9 mouse cellular contexts compared by ENCODE assay signal in the genomic region with DNA sequence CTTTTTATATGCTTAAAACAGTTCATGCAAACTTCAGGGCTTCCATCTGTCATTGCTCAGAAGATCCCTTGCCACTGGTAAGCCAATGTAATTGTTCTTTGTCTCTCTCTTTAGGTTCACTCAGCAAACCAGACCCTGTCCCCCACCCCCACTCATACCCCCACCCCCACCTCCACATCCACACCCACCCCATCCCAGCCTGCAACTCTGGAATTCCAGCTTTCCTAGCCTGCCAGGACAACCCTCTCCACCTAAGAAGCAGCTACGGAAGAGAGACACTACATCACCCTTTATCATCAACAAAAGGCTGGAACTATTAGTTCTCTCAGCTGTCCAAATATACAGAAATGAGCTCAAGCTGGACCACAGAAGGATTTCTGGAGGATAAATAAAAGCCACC. TPM values are rescaled to one million over a fixed set of nuclear protein-coding genes. Genes with fewer than 3 reads are reported as not detected.
A peak's percentile ranks its signal among the peaks of the same experiment; 100 is the strongest.
DNase-seq lines count a peak whose midpoint lies in the region; ATAC-seq and TF ChIP-seq lines count a peak whose summit lies in the region.
"Had no signal": no experiment of that assay in that cellular context is flagged by ENCODE, and none has a peak within 500 bp of the region (broad histone marks: within the 10 kb centered on the region; RNA-seq: fewer than 3 reads in every experiment).

No protein-coding gene starts in this region.

- intact Hi-C loops in gastrocnemius, adult 2 months (cut with DNase I), result no loop called here

- peak overlapping the region; percentile 1 for H3K4me2 ChIP-seq in midbrain, embryonic 15.5 days
- H3K4me2 ChIP-seq in midbrain, embryonic 13.5 days (replicated peaks), result no peak overlapping the region
- peak overlapping the region; percentile 60 for H3K4me2 ChIP-seq in intestine, postnatal 0 days (replicated peaks; ENCODE audit: low read depth)
- peak overlapping the region; percentile 59 for H3K4me2 ChIP-seq in stomach, embryonic 16.5 days (ENCODE audit: low read depth, low read length)

- no peak overlapping the region for H3K9ac ChIP-seq in midbrain, embryonic 15.5 days
- no peak overlapping the region for H3K9ac ChIP-seq in midbrain, embryonic 13.5 days (replicated peaks)
- no peak overlapping the region for H3K9ac ChIP-seq in intestine, postnatal 0 days (ENCODE audit: low read depth, low read length)
- peak overlapping the region; percentile 63 for H3K9ac ChIP-seq in stomach, embryonic 16.5 days (ENCODE audit: low read length)

- no peaks in the 10 kb centered on the region for H3K9me3 ChIP-seq in midbrain, embryonic 15.5 days
- no peaks in the 10 kb centered on the region for H3K9me3 ChIP-seq in midbrain, embryonic 13.5 days
- no peaks in the 10 kb centered on the region for H3K9me3 ChIP-seq in intestine, postnatal 0 days (ENCODE audit: control insufficient read depth)
- no peaks in the 10 kb centered on the region for H3K9me3 ChIP-seq in stomach, embryonic 16.5 days (replicated peaks; ENCODE audit: control insufficient read depth, low read length)

- no peaks in the 10 kb centered on the region for H3K36me3 ChIP-seq in midbrain, embryonic 15.5 days (replicated peaks)
- H3K36me3 ChIP-seq in midbrain, embryonic 13.5 days, result no peaks in the 10 kb centered on the region
- peaks cover 5% of the 10 kb centered on the region; the same call in 1 of the 2 replicates for H3K36me3 ChIP-seq in intestine, postnatal 0 days (ENCODE audit: control insufficient read depth, insufficient read depth)
- no peaks in the 10 kb centered on the region for H3K36me3 ChIP-seq in stomach, embryonic 16.5 days (ENCODE audit: control insufficient read depth, insufficient read depth, low read length)

- no peaks in the 10 kb centered on the region for H3K4me1 ChIP-seq in midbrain, embryonic 15.5 days
- 0 out of 2 replicates have a peak, but pooled peaks cover 3% of the 10 kb centered on the region for H3K4me1 ChIP-seq in midbrain, embryonic 13.5 days (replicated peaks)
- no peaks in the 10 kb centered on the region for H3K4me1 ChIP-seq in intestine, postnatal 0 days (replicated peaks; ENCODE audit: control insufficient read depth, insufficient read depth, low read length)
- H3K4me1 ChIP-seq in stomach, embryonic 16.5 days (ENCODE audit: control insufficient read depth, insufficient read depth, low read length), result no peaks in the 10 kb centered on the region

- TF ChIP-seq CTCF in gastrocnemius, adult 2 months (IDR thresholded peaks at IDR 0.05), result no peak
- TF ChIP-seq CTCF in intestine, postnatal 0 days (IDR thresholded peaks at IDR 0.05; ENCODE audit: low read depth), result no peak

- no peak for DNase-seq in gastrocnemius, adult 2 months
- no peak for DNase-seq in gastrocnemius, adult 8-10 months (ENCODE audit: low spot score in 2 of 2)
- DNase-seq in testis, postnatal 14 days (ENCODE audit: low spot score), result no peak
- no peak for DNase-seq in cerebellum, postnatal 36 days
- DNase-seq: adrenal gland, postnatal 25 days had no signal

- peak overlapping the region; percentile 66 for H3K4me3 ChIP-seq in gastrocnemius, adult 2 months
- H3K4me3 ChIP-seq in midbrain, embryonic 15.5 days, result no peak overlapping the region
- no peak overlapping the region for H3K4me3 ChIP-seq in midbrain, embryonic 13.5 days (replicated peaks)
- peak overlapping the region; percentile 23 for H3K4me3 ChIP-seq in intestine, postnatal 0 days (ENCODE audit: low read depth, low read length)
- peak overlapping the region; percentile 52 for H3K4me3 ChIP-seq in stomach, embryonic 16.5 days (replicated peaks; ENCODE audit: low read length)

- 51% methylated on average over 1 of the region's 1 CpGs for WGBS in midbrain, embryonic 15.5 days
- WGBS in midbrain, embryonic 13.5 days, result 31% methylated on average over 1 of the region's 1 CpGs
- WGBS in intestine, postnatal 0 days, result 30% methylated on average over 1 of the region's 1 CpGs
- WGBS in stomach, embryonic 16.5 days, result 13% methylated on average over 1 of the region's 1 CpGs

- ATAC-seq in midbrain, embryonic 15.5 days (replicated peaks), result no peak
- no peak for ATAC-seq in midbrain, embryonic 13.5 days
- no peak for ATAC-seq in intestine, postnatal 0 days
- ATAC-seq in stomach, embryonic 16.5 days (ENCODE audit: insufficient read depth, low FRiP score), result 0 out of 2 replicates have a peak, but pooled peaks have one; percentile 49

- no peaks in the 10 kb centered on the region for H3K27me3 ChIP-seq in midbrain, embryonic 15.5 days (replicated peaks)
- no peaks in the 10 kb centered on the region for H3K27me3 ChIP-seq in midbrain, embryonic 13.5 days
- no peaks in the 10 kb centered on the region for H3K27me3 ChIP-seq in intestine, postnatal 0 days (replicated peaks; ENCODE audit: control insufficient read depth, insufficient read depth, low read length)
- H3K27me3 ChIP-seq in stomach, embryonic 16.5 days (ENCODE audit: control insufficient read depth, insufficient read depth, low read length), result no peaks in the 10 kb centered on the region

- peak overlapping the region; percentile 28; the same call in 1 of the 2 replicates for H3K27ac ChIP-seq in gastrocnemius, adult 2 months
- no peak overlapping the region for H3K27ac ChIP-seq in midbrain, embryonic 15.5 days
- H3K27ac ChIP-seq in midbrain, embryonic 13.5 days, result no peak overlapping the region
- no peak overlapping the region for H3K27ac ChIP-seq in intestine, postnatal 0 days (ENCODE audit: low read depth, low read length)
- peak overlapping the region; percentile 69 for H3K27ac ChIP-seq in stomach, embryonic 16.5 days (ENCODE audit: low read length)

RNA-seq across cellular contexts. Expression of a gene that starts 1.0 kb away (rescaled TPM):
- 1 to 10 TPM; 2.1 to 2.2 TPM for total RNA-seq in gastrocnemius, adult 2 months (2021)
- 1 to 10 TPM; 1.7 to 3.3 (median 2.2) TPM for total RNA-seq in gastrocnemius, adult 8-10 months (2022)
- 17.3 and 19.0 TPM in 2 replicates for polyA plus RNA-seq in midbrain, embryonic 15.5 days (2015; fragmentation: Nextera tagmentation; extraction: Ambion mirVana)
- polyA plus RNA-seq in midbrain, embryonic 13.5 days (2015; fragmentation: Nextera tagmentation; extraction: Ambion mirVana), result 13.6 and 15.0 TPM in 2 replicates
- 31.3 and 33.4 TPM in 2 replicates for polyA plus RNA-seq in intestine, postnatal 0 days (2015; fragmentation: Nextera tagmentation; extraction: Ambion mirVana)
- polyA plus RNA-seq in stomach, embryonic 16.5 days (2015; fragmentation: Nextera tagmentation; extraction: Ambion mirVana), result 41.2 and 46.3 TPM in 2 replicates

RNA-seq across cellular contexts. Expression of a gene that starts 50.4 kb away (rescaled TPM):
- total RNA-seq in gastrocnemius, adult 2 months (2021), result 10 to 100 TPM; 10.9 to 16.2 TPM
- total RNA-seq in gastrocnemius, adult 8-10 months (2022), result 10 to 100 TPM in 2 of 4 experiments, 1 to 10 TPM in 2; 9.7 to 11.1 (median 10.4) TPM
- 8.6 and 9.7 TPM in 2 replicates for polyA plus RNA-seq in midbrain, embryonic 15.5 days (2015; fragmentation: Nextera tagmentation; extraction: Ambion mirVana)
- polyA plus RNA-seq in midbrain, embryonic 13.5 days (2015; fragmentation: Nextera tagmentation; extraction: Ambion mirVana), result 7.0 and 8.5 TPM in 2 replicates
- 14.2 TPM in 2 replicates for polyA plus RNA-seq in intestine, postnatal 0 days (2015; fragmentation: Nextera tagmentation; extraction: Ambion mirVana)
- 45.9 and 47.0 TPM in 2 replicates for polyA plus RNA-seq in stomach, embryonic 16.5 days (2015; fragmentation: Nextera tagmentation; extraction: Ambion mirVana)

Comparison
In these comparisons a context has a peak if more than half of its experiments do, and no peak if none do; other contexts are left out.
1. H3K27ac ChIP-seq: peak in gastrocnemius, adult 2 months (single experiment) and stomach, embryonic 16.5 days (single experiment); none in midbrain, embryonic 15.5 days (single experiment), midbrain, embryonic 13.5 days (single experiment) and intestine, postnatal 0 days (single experiment).
2. H3K4me3 ChIP-seq: peak in gastrocnemius, adult 2 months (single experiment), intestine, postnatal 0 days (single experiment) and stomach, embryonic 16.5 days (single experiment); none in midbrain, embryonic 15.5 days (single experiment) and midbrain, embryonic 13.5 days (single experiment).